Comparison of ENCODE assay signal across 14 mouse cellular contexts in genomic region chr11:115697091-115697490, GRCm38 (mm10). TPM values are rescaled to one million over a fixed set of nuclear protein-coding genes. Genes with fewer than 3 reads are reported as not detected.
DNase-seq lines count a peak whose midpoint lies in the region; ATAC-seq and TF ChIP-seq lines count a peak whose summit lies in the region.
"Had no signal": no experiment of that assay in that cellular context is flagged by ENCODE, and none has a peak within 500 bp of the region (broad histone marks: within the 10 kb centered on the region; RNA-seq: fewer than 3 reads in every experiment).

No protein-coding gene starts in this region.

- no peaks in the 10 kb centered on the region for H3K27me3 ChIP-seq in intestine, embryonic 16.5 days (replicated peaks; ENCODE audit: control insufficient read depth, insufficient read depth, low read length)
- no peaks in the 10 kb centered on the region for H3K27me3 ChIP-seq in intestine, embryonic 15.5 days (replicated peaks)
- no peaks in the 10 kb centered on the region for H3K27me3 ChIP-seq in liver, embryonic 16.5 days (ENCODE audit: control insufficient read depth, insufficient read depth, low read depth, low read length)

- intact Hi-C loops in gastrocnemius, adult 2 months (cut with DNase I) = no loop called here
- intact Hi-C loops in gastrocnemius, postnatal 36 days (cut with DNase I) = no loop called here

- H3K4me1 ChIP-seq in intestine, embryonic 16.5 days (ENCODE audit: control insufficient read depth, insufficient read depth, low read length) = peaks cover 26% of the 10 kb centered on the region
- peaks cover 15% of the 10 kb centered on the region for H3K4me1 ChIP-seq in intestine, embryonic 15.5 days (replicated peaks)
- peaks cover 31% of the 10 kb centered on the region for H3K4me1 ChIP-seq in brown adipose tissue, adult 24 weeks (ENCODE audit: control insufficient read depth, insufficient read depth, insufficient read length, low read length)
- H3K4me1 ChIP-seq in liver, embryonic 16.5 days (ENCODE audit: control insufficient read depth, low read depth, low read length) = peaks cover 21% of the 10 kb centered on the region

- TF ChIP-seq CTCF in gastrocnemius, adult 2 months (IDR thresholded peaks at IDR 0.05) = no peak

- DNase-seq in gastrocnemius, adult 2 months = no peak
- DNase-seq in gastrocnemius, postnatal 36 days = no peak
- no peak for DNase-seq in thymus, postnatal 4 days
- DNase-seq in right cerebral cortex, adult 18-20 months = no peak
- DNase-seq: cerebellum, adult 18-20 months; lung, postnatal 14 days; thymus, postnatal 14 days had no signal

- no peak overlapping the region for H3K9ac ChIP-seq in intestine, embryonic 16.5 days (ENCODE audit: low read depth, low read length)
- H3K9ac ChIP-seq in intestine, embryonic 15.5 days = no peak overlapping the region
- H3K9ac ChIP-seq in liver, embryonic 16.5 days (ENCODE audit: low read depth, low read length) = no peak overlapping the region

- peak overlapping the region; percentile 89 for H3K27ac ChIP-seq in gastrocnemius, adult 2 months
- peak overlapping the region; percentile 42; the same call in 1 of the 2 replicates for H3K27ac ChIP-seq in intestine, embryonic 16.5 days (ENCODE audit: low read length)
- no peak overlapping the region for H3K27ac ChIP-seq in intestine, embryonic 15.5 days
- peak overlapping the region; percentile 41; the same call in 1 of the 2 replicates for H3K27ac ChIP-seq in brown adipose tissue, adult 24 weeks (replicated peaks; ENCODE audit: low read depth, low read length)
- H3K27ac ChIP-seq in liver, embryonic 16.5 days (ENCODE audit: low read length) = peak overlapping the region; percentile 71
- H3K27ac ChIP-seq: limb, embryonic 10.5 days had no signal

- peak overlapping the region; percentile 51 for H3K4me3 ChIP-seq in gastrocnemius, adult 2 months
- H3K4me3 ChIP-seq in intestine, embryonic 16.5 days (ENCODE audit: low read length) = no peak overlapping the region
- H3K4me3 ChIP-seq in intestine, embryonic 15.5 days (replicated peaks) = no peak overlapping the region
- H3K4me3 ChIP-seq in brown adipose tissue, adult 24 weeks (ENCODE audit: insufficient read depth, low read depth, low read length) = no peak overlapping the region
- H3K4me3 ChIP-seq in liver, embryonic 16.5 days (ENCODE audit: low read depth, low read length) = no peak overlapping the region
- H3K4me3 ChIP-seq: erythroblast, embryonic 14.5 days; limb, embryonic 10.5 days had no signal

- no peak overlapping the region for H3K4me2 ChIP-seq in intestine, embryonic 16.5 days (ENCODE audit: low read depth, low read length)
- no peak overlapping the region for H3K4me2 ChIP-seq in intestine, embryonic 15.5 days (replicated peaks)
- H3K4me2 ChIP-seq in liver, embryonic 16.5 days (ENCODE audit: low read depth, low read length) = no peak overlapping the region; the same call in 1 of the 2 replicates

- H3K36me3 ChIP-seq in intestine, embryonic 16.5 days (ENCODE audit: control insufficient read depth, insufficient read depth, low read length) = peaks cover 4% of the 10 kb centered on the region
- H3K36me3 ChIP-seq in intestine, embryonic 15.5 days = no peaks in the 10 kb centered on the region
- peaks cover 8% of the 10 kb centered on the region; the same call in 1 of the 2 replicates for H3K36me3 ChIP-seq in liver, embryonic 16.5 days (ENCODE audit: control insufficient read depth, insufficient read depth)

- 54% methylated on average over 2 of the region's 2 CpGs for WGBS in intestine, embryonic 16.5 days
- 56% methylated on average over 2 of the region's 2 CpGs for WGBS in intestine, embryonic 15.5 days
- 61% methylated on average over 2 of the region's 2 CpGs for WGBS in liver, embryonic 16.5 days (ENCODE audit: insufficient replicate concordance)

- H3K9me3 ChIP-seq in intestine, embryonic 16.5 days (ENCODE audit: control insufficient read depth, low read length) = no peaks in the 10 kb centered on the region
- H3K9me3 ChIP-seq in intestine, embryonic 15.5 days = no peaks in the 10 kb centered on the region
- H3K9me3 ChIP-seq in liver, embryonic 16.5 days (replicated peaks; ENCODE audit: control insufficient read depth, low read length) = no peaks in the 10 kb centered on the region
- H3K9me3 ChIP-seq: limb, embryonic 10.5 days had no signal

- ATAC-seq in intestine, embryonic 16.5 days = no peak; the same call in 1 of the 2 replicates
- no peak for ATAC-seq in intestine, embryonic 15.5 days
- ATAC-seq in liver, embryonic 16.5 days (ENCODE audit: low read depth) = 0 out of 2 replicates have a peak, but pooled peaks have one; percentile 45
- ATAC-seq: inflammation-experienced regulatory T-cells, adult 6 months had no signal

RNA-seq across cellular contexts. Expression of gene Grb2, which starts 11.3 kb away (rescaled TPM):
- 10 to 100 TPM; 60.3 to 74.7 TPM for total RNA-seq in gastrocnemius, adult 2 months (2021)
- total RNA-seq in gastrocnemius, postnatal 36 days (2021) = 10 to 100 TPM; 56.4 to 65.7 TPM
- 67.1 and 73.1 TPM in 2 replicates for polyA plus RNA-seq in intestine, embryonic 16.5 days (2015; fragmentation: Nextera tagmentation; extraction: Ambion mirVana)
- 79.3 and 79.4 TPM in 2 replicates for polyA plus RNA-seq in intestine, embryonic 15.5 days (2015; fragmentation: Nextera tagmentation; extraction: Ambion mirVana)
- polyA plus RNA-seq in brown adipose tissue, adult 24 weeks (2012; ENCODE audit: insufficient read depth, insufficient read length, missing spikeins) = 29.1 and 32.4 TPM in 2 replicates
- polyA plus RNA-seq in liver, embryonic 16.5 days (2015; fragmentation: Nextera tagmentation; extraction: Ambion mirVana) = 49.1 and 53.1 TPM in 2 replicates
